Mouse (Mus musculus) Muller cell, postnatal 12 days (primary cell): ENCODE data around the gene Camkmt.
A peak's percentile ranks its signal among the peaks of the same experiment; 100 is the strongest.

ENCODE experiments used
- DNase-seq: peaks from one replicate; pipeline ENCODE4 v3.0.0-alpha.2; 2015; ENCODE audit errors: inconsistent ontology term

Camkmt gene

DNA sequence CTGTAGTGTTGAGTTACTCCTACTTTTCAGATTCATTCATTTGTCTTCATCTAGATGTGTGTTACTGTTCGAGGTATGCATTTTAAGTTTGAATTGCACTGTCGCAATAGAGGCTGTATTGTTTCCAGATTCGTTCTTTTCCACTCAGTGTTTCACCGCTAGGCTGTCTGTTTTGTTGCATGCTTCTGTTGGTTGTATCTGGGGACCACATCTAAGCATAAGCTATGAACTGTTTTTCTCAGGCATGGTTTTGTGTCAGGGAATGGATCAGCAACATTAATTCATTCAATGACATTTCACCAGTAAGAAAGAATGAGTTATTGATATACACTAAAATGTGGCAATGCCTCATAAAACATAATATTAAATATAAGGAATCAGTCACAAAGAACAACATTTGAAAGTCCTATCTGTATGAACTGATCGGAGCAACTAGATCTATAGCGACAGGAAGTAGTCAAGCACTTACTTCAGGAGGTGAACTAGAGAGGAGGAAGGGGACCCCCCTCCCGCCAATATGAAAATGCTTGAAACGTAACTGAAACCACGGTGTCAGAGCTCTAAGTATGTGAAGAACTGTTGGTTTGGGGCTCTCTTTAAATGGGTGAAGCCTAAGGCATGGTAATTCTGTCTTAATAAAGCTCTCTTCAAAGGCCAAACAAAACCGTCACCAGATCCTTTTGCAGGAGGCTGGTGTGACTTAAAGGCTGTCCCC lies 80.3 kb downstream of the Camkmt start:
- DNase-seq = no peak

GRCm38 (mm10) chr17:85171951-85172350 lies 81.6 kb downstream of the Camkmt start:
- peak; percentile 84 for DNase-seq

DNA sequence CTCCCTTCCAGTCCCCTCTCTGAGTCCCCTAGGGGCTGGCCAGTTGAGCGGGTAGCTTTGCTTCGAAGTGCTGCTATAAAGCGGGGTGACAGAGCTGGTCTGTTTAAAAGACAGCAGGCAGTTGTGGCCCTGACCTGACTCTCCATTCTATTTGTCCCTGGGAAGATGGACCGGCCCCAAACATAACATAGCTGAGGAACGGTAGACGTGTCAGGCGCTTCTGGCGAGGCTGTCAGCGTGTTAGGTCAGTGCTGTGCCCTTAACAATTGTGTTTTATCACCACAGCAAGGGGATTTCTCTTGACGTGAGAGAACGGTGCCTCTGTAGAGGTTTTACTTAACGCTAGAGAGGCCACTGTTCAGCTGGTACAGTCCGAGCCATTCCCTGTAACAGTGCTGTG lies 86.9 kb downstream of the Camkmt start:
- DNase-seq = no peak

DNA sequence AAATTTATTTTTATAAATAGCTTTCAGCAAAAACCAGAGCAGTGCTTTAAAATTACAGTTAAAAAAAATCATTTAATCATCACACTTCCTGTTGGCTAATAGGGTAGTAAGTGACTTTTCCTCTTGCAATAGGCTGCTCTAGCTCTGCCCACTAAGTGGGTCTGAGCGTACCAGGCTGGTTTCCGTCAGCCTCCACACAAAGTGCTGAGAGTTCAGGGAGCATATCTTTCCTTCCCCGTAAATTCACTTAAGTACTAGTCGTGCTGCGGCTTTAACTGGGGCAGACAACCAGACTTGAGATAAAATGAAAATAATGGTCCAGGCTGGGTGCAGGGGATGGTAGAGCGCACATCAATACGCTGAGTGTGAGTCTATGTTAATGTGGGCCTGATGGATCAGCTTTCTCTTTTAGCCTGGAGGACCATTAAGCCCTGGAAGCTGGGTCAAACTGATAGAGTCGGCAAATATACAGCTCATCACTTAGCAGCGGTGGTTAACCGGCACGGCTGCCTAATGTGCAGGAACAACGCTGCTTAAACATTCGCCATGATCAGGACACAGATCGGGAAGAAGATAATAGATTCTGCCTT lies 90.2 kb downstream of the Camkmt start:
- DNase-seq = no peak

DNA sequence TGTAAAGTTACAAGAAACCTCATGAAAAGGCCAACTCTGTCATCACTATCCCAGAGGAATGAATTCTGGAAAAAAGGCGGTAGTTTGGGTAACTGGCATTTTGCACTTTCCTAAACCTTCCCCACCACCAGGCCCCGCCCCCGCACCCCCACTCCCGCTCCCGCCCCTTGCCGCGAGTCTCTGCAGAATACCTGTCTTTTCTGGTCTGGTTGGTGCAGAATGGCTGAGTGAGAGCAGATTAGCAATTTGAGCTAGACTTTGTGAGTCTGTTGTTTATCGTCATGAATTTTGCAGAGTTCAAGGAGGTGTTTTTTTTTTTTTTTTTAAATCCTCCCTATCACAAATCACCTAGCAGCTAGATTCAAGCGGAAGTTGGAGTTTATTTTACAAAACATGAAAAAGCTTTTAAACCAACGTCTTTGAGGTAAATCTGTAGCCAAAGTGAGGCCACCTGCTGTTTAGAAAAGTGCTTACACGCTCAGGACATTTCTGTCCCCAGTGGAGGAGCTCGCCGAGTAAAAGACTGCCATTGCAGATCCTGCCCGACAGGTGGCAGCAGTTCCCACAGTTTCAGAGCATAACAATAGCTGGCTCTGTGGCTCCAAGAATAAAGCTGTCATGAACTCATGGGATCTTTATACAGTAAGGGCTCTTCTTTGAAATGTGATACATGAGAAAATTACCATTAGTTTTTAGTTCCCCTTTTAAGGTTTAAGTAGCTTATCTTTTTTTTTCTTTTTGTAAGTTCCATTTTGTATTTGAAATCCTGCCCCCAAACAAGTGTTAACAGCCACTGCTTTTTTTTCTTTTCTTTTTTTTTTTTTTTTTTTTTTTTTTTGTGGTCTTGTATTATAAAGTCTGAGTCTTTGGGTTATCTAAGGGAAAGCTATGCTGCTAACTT lies 99.1 kb downstream of the Camkmt start:
- DNase-seq = peak; percentile 86

DNA sequence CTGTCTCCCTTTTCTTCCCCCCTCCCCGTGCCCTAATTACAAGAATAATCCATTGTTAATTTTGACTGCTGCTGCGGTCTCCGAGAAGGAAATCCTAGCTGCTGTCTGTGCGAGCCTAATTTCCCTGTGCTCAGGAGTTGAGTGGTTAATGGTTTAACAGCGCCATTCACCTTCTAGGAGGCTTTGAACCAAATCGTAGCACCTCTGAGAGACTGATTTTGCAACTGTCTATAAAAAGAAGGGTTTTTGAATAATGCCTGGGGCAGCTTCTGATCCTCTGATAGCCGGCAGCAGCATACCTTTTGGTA lies 99.7 kb downstream of the Camkmt start:
- peak; percentile 67 for DNase-seq

- DNase-seq = no peak
These were observed 102.9 kb downstream of the Camkmt start for GRCm38 (mm10) chr17:85193294-85193693.

DNA sequence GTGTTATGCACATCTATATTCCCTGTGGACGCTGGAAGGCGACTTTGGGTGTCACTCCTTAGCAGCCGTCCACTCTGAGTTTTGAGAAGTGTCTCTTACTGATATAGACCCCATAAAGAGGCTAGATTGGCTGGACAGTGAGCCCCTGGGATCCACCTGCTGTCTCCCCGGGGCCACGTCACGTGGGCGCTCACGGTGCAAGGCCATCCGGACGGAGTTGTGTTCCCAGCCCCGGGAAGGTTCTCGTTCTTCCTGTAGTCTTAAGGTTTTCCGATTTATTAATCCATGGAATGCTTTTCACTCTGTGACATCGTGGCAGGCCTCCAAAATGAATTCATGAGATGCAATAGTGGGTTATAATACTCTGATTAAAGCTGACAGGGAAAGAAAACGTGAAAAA lies 108.4 kb downstream of the Camkmt start:
- no peak for DNase-seq

DNA sequence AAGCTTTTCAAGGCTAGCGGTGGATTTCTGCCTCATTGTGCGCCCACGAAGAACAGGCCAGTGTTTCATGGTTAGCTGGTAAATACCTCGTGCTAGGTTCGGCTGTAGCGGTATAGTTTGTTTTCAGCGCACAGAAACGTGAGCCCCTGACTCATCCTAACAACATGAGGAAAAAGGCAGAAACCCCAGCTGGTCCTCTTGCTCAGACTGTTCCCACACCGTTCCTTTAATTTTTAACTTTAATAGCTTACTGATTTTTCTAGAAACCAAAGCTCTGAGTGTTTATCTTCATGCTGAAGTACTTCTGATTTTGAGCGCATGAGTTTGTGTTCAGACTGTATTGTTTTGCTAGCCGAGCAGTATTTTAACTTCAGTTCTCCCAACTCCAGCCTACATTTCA lies 109.0 kb downstream of the Camkmt start:
- DNase-seq = no peak

- DNase-seq = no peak
These were observed 127.7 kb downstream of the Camkmt start for GRCm38 (mm10) chr17:85218054-85218453.

DNA sequence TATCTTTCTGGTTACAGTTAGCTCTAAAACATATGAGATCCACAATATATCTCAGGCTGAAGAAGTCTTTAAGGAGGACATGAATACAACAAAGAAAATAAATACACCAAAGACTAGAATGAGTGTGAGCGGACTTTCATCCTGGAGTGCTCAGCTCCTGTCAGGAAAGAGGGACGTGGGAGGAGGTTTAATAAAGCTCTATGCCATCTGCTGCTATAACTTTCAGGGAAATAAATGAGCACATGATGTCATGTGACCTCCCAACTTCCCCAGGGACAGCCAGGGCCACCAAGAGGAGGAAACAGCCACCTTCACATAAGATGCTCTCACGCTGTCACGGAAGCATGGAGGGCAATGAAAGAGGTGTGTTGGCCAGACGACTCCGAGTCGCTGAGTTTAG lies 151.8 kb downstream of the Camkmt start:
- no peak for DNase-seq

GRCm38 (mm10) chr17:85248962-85249361 lies 158.6 kb downstream of the Camkmt start:
- DNase-seq = no peak

DNA sequence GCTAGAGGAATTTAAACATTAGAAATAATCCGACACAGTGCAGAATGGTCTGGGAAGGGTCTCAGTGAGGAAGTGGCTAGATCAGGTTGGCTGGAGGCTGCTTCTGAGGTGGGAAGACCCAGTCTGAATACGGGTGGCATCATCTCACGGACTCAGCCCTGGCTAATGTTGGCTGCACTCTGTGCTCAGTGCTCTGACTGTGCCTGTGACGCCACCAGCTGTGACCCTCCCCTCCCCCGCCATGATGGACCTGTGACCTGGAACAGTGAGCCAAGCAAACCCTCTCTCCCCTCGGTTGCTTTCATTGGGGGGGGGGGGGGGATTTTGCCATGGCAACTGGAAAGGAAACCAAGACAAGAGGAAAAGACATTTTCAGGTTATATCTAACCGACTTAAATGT lies 159.4 kb downstream of the Camkmt start:
- DNase-seq = no peak

GRCm38 (mm10) chr17:85256930-85257329 lies 166.6 kb downstream of the Camkmt start:
- DNase-seq = no peak

DNA sequence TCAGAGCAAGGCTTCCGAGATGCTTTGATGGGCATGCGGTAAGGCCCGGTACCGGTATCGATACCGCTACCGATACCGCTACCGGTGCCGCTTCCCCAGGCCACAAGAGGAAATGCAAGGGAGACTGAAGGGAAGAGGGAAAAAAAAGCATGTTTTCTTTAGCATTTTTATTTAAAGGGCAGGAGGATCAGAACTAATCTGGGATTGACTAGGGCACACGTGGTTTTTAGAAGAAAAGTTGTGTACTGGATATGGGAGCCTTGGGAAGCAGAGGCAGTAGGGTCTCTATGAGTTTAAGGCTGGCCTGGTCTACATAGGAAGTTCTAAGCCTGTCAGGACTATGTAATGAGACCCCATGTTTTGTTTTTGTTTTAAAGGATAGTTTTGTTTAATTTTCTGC lies 167.0 kb downstream of the Camkmt start:
- DNase-seq = no peak

- no peak for DNase-seq
These were observed 168.5 kb downstream of the Camkmt start for GRCm38 (mm10) chr17:85258703-85259341.

GRCm38 (mm10) chr17:85266831-85267422 lies 176.6 kb downstream of the Camkmt start:
- no peak for DNase-seq

- DNase-seq = no peak
These were observed 181.3 kb downstream of the Camkmt start for GRCm38 (mm10) chr17:85271466-85272175.

- no peak for DNase-seq
These were observed 189.4 kb downstream of the Camkmt start for GRCm38 (mm10) chr17:85279720-85280119.

DNA sequence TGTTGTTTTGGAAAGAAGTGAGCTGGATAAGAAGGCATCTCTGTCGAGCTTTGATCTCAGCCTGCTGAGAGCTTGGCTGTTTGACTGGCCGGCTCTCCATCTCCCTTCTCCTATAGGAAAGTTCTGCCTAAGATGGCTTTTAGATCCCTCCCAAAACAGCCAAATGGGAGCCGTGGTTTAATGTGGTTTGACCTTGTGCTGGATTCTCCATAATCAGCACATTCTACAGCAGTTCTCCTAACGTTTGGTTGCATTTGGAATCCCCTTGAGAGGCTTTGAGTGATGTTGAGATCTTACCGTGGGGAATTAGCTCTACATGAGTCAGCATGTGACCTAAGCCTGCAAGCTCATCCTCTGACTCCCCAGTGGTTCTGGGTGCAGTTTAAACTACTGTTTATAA lies 192.1 kb downstream of the Camkmt start:
- peak; percentile 32 for DNase-seq

DNA sequence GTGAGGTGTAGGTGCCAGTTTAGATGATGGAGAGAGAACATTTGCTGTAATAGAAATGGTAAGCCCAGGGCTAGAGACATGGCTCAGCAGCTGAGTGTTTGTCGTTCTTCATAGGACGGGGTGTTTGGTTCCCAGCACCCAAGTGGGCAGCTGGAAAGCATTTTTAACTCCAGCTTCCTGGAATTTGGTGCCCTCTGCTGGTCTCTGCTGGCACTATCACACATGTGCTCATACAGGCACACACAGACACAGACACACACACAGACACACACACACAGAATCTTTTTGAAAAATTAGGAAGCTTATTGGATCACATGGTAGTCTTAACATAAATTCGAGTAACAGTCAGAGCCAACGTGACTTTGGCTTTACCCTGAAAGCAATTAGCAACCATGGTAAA lies 200.8 kb downstream of the Camkmt start:
- DNase-seq = no peak
